Mouse (Mus musculus): ENCODE measurements around the gene Gas7. TPM values are rescaled to one million over a fixed set of nuclear protein-coding genes. Genes with fewer than 3 reads are reported as not detected.

Gas7 gene
- polyA plus RNA-seq, 1 experiment: 3.0 TPM

GRCm38 (mm10) chr11:67652893-67653255, 197.6 kb downstream of the Gas7 start:
- Histone ChIP-seq H3K36me3 (replicated peaks; ENCODE audit: low read length) (no peaks in the 10 kb centered on the region), H3K9me3 (no peaks in the 10 kb centered on the region), H3K27me3 (replicated peaks) (peaks cover 68% of the 10 kb centered on the region), H3K4me1 (peaks cover 12% of the 10 kb centered on the region; the same call in 1 of the 2 replicates), H3K4me3 (replicated peaks) (no peak overlapping the region)
- TF ChIP-seq FLI1 (IDR thresholded peaks at IDR 0.05; ENCODE audit: low read length) (no peak), GATA1 (IDR thresholded peaks at IDR 0.05; ENCODE audit: borderline replicate concordance, low read length) (no peak)

DNA sequence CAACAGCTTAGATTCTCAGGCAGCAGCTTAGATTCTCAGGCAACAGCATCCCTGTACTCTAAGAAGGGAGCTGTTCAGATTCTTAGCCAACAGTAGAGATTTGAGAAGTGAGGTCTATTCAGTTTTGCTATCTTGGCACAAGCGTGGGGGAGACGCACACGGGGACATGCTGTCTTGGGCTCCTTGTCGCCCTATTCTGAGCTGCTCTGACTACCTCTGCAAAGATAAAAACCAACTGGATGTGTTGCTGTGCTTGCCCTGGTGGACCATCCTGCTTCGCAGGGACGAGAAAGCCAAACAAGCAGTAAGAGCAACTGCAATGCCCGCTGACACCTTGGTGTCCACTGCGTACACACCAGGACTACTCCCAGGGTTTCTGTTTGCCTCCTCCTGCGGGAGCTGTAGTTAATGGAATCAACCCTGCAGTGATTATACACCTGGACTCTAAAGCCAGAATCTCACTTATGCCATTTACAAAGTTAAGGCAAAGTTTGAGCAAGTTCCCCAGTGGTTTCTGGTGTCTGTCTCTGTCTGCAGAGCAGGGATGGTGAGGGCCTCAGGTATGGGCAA, 198.4 kb downstream of the Gas7 start:
- peaks cover 12% of the 10 kb centered on the region; the same call in 1 of the 2 replicates for H3K4me1 ChIP-seq

DNA sequence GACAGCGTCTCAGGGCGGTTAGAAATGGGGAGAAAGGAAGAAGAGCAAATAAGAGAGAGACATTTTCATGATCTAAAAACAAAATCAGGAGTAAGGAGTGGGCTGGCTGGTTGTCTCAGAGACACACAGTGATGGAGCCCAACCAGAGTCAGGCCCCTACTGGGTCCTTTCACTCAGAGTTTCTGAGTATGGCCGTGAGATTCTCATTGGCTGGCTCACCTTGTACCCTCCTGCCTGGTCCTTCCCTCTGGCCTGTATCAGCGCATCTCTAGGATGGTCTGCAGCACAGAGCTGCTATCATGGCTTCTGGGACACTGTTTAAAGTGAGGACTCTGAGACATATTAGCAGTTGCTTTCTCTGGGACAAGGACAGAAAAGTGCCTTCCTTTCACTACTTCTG, 199.3 kb downstream of the Gas7 start:
- Histone ChIP-seq H3K9me3 (no peaks in the 10 kb centered on the region), H3K36me3 (replicated peaks; ENCODE audit: low read length) (no peaks in the 10 kb centered on the region), H3K4me3 (replicated peaks) (no peak overlapping the region), H3K27me3 (replicated peaks) (peaks cover 79% of the 10 kb centered on the region), H3K4me1 (peaks cover 12% of the 10 kb centered on the region; the same call in 1 of the 2 replicates)
- TF ChIP-seq GATA1 (IDR thresholded peaks at IDR 0.05; ENCODE audit: borderline replicate concordance, low read length) (no peak), FLI1 (IDR thresholded peaks at IDR 0.05; ENCODE audit: low read length) (no peak)

More for the DNA sequence above, 198.4 kb downstream of the Gas7 start:
- H3K36me3 ChIP-seq (replicated peaks; ENCODE audit: low read length): no peaks in the 10 kb centered on the region
- H3K9me3 ChIP-seq: no peaks in the 10 kb centered on the region
- H3K27me3 ChIP-seq (replicated peaks): peaks cover 73% of the 10 kb centered on the region
- TF ChIP-seq GATA1 (IDR thresholded peaks at IDR 0.05; ENCODE audit: borderline replicate concordance, low read length): no peak
- no peak for TF ChIP-seq FLI1 (IDR thresholded peaks at IDR 0.05; ENCODE audit: low read length)
- no peak overlapping the region for H3K4me3 ChIP-seq (replicated peaks)

GRCm38 (mm10) chr11:67655236-67655959, 200.2 kb downstream of the Gas7 start:
- no peaks in the 10 kb centered on the region for H3K36me3 ChIP-seq (replicated peaks; ENCODE audit: low read length)
- peaks cover 85% of the 10 kb centered on the region for H3K27me3 ChIP-seq (replicated peaks)
- no peaks in the 10 kb centered on the region for H3K9me3 ChIP-seq
- TF ChIP-seq GATA1 (IDR thresholded peaks at IDR 0.05; ENCODE audit: borderline replicate concordance, low read length): no peak
- TF ChIP-seq FLI1 (IDR thresholded peaks at IDR 0.05; ENCODE audit: low read length): no peak
- H3K4me3 ChIP-seq (replicated peaks): no peak overlapping the region
- peaks cover 12% of the 10 kb centered on the region; the same call in 1 of the 2 replicates for H3K4me1 ChIP-seq

GRCm38 (mm10) chr11:67656366-67656765, 201.1 kb downstream of the Gas7 start:
- no peaks in the 10 kb centered on the region for H3K36me3 ChIP-seq (replicated peaks; ENCODE audit: low read length)
- TF ChIP-seq FLI1 (IDR thresholded peaks at IDR 0.05; ENCODE audit: low read length) (no peak), GATA1 (IDR thresholded peaks at IDR 0.05; ENCODE audit: borderline replicate concordance, low read length) (no peak)
- no peak overlapping the region for H3K4me3 ChIP-seq (replicated peaks)
- H3K4me1 ChIP-seq: peaks cover 12% of the 10 kb centered on the region; the same call in 1 of the 2 replicates
- H3K9me3 ChIP-seq: no peaks in the 10 kb centered on the region
- peaks cover 84% of the 10 kb centered on the region for H3K27me3 ChIP-seq (replicated peaks)

GRCm38 (mm10) chr11:67656811-67657210, 201.6 kb downstream of the Gas7 start:
- Histone ChIP-seq H3K4me1 (peaks cover 12% of the 10 kb centered on the region; the same call in 1 of the 2 replicates), H3K27me3 (replicated peaks) (peaks cover 84% of the 10 kb centered on the region), H3K4me3 (replicated peaks) (no peak overlapping the region), H3K36me3 (replicated peaks; ENCODE audit: low read length) (no peaks in the 10 kb centered on the region), H3K9me3 (no peaks in the 10 kb centered on the region)
- TF ChIP-seq GATA1 (IDR thresholded peaks at IDR 0.05; ENCODE audit: borderline replicate concordance, low read length): no peak
- TF ChIP-seq FLI1 (IDR thresholded peaks at IDR 0.05; ENCODE audit: low read length): no peak

GRCm38 (mm10) chr11:67657685-67658382, 202.6 kb downstream of the Gas7 start:
- no peak overlapping the region for H3K4me3 ChIP-seq (replicated peaks)
- H3K9me3 ChIP-seq: no peaks in the 10 kb centered on the region
- no peak for TF ChIP-seq GATA1 (IDR thresholded peaks at IDR 0.05; ENCODE audit: borderline replicate concordance, low read length)
- TF ChIP-seq FLI1 (IDR thresholded peaks at IDR 0.05; ENCODE audit: low read length): no peak
- H3K27me3 ChIP-seq (replicated peaks): peaks cover 83% of the 10 kb centered on the region
- peaks cover 12% of the 10 kb centered on the region; the same call in 1 of the 2 replicates for H3K4me1 ChIP-seq
- no peaks in the 10 kb centered on the region for H3K36me3 ChIP-seq (replicated peaks; ENCODE audit: low read length)

GRCm38 (mm10) chr11:67661465-67661864, 206.2 kb downstream of the Gas7 start:
- Histone ChIP-seq H3K4me3 (replicated peaks) (no peak overlapping the region), H3K27me3 (replicated peaks) (peaks cover 80% of the 10 kb centered on the region), H3K9me3 (no peaks in the 10 kb centered on the region), H3K36me3 (replicated peaks; ENCODE audit: low read length) (no peaks in the 10 kb centered on the region), H3K4me1 (peaks cover 11% of the 10 kb centered on the region; the same call in 1 of the 2 replicates)
- TF ChIP-seq FLI1 (IDR thresholded peaks at IDR 0.05; ENCODE audit: low read length) (no peak), GATA1 (IDR thresholded peaks at IDR 0.05; ENCODE audit: borderline replicate concordance, low read length) (no peak)

- no peaks in the 10 kb centered on the region for H3K9me3 ChIP-seq
- H3K4me1 ChIP-seq: no peaks in the 10 kb centered on the region
- no peak for TF ChIP-seq GATA1 (IDR thresholded peaks at IDR 0.05; ENCODE audit: borderline replicate concordance, low read length)
- no peak for TF ChIP-seq FLI1 (IDR thresholded peaks at IDR 0.05; ENCODE audit: low read length)
- no peaks in the 10 kb centered on the region for H3K36me3 ChIP-seq (replicated peaks; ENCODE audit: low read length)
- H3K27me3 ChIP-seq (replicated peaks): peaks cover 76% of the 10 kb centered on the region
- peak overlapping the region; percentile 59 for H3K4me3 ChIP-seq (replicated peaks)
Measured at GRCm38 (mm10) chr11:67663437-67663836, 208.2 kb downstream of the Gas7 start.

Data from megakaryocyte, embryonic 14.5 days (primary cell).